Mouse (Mus musculus) MEL (cell line): ENCODE data around the gene Mapre3.

Experiments used
- CTCF ChIP-seq, 3 experiments: IDR thresholded peaks in 2 of 3; conservative IDR thresholded peaks in 1 of 3; 2 replicates each; pipeline ENCODE4 v1.5.1; 2011 to 2012; ENCODE audit warnings: low read length in 3 of 3, low read depth in 2 of 3, mild to moderate bottlenecking in 2 of 3, improper control_type of control experiment in 1 of 3, inconsistent platforms in 1 of 3, mixed read lengths in 1 of 3, moderate library complexity in 1 of 3; ENCODE audit not compliant: control insufficient read depth in 1 of 3, insufficient read depth in 1 of 3, poor library complexity in 1 of 3, severe bottlenecking in 1 of 3
- EP300 ChIP-seq, 2 experiments: IDR thresholded peaks; 2 replicates each; pipeline ENCODE4 v1.6.1; 2011; ENCODE audit warnings: improper control_type of control experiment in 2 of 2, low read length in 2 of 2, low read depth in 1 of 2, mild to moderate bottlenecking in 1 of 2

- TF ChIP-seq CTCF (IDR thresholded peaks at IDR 0.05 in 2 of 3, conservative IDR thresholded peaks at IDR 0.05 in 1 of 3; ENCODE audit: control insufficient read depth in 1 of 3, insufficient read depth in 1 of 3, low read depth in 2 of 3, low read length in 3 of 3, poor library complexity in 1 of 3, severe bottlenecking in 1 of 3) (no peak), EP300 (IDR thresholded peaks at IDR 0.05; ENCODE audit: low read depth in 1 of 2, low read length in 2 of 2) (no peak)
Measured at GRCm38 (mm10) chr5:30816261-30816791, 1.9 kb downstream of the Mapre3 start.
